Mouse (Mus musculus): ENCODE data around the gene Iqschfp.

- no peak for TF ChIP-seq CTCF (IDR thresholded peaks at IDR 0.05; ENCODE audit: control insufficient read depth, insufficient read depth, insufficient replicate concordance, low read depth, low read length)
- TF ChIP-seq POLR2A (IDR thresholded peaks at IDR 0.05; ENCODE audit: control insufficient read depth, low read depth, low read length), result no peak
These were observed 304.9 kb downstream of the Iqschfp start for GRCm38 (mm10) chr3:68196933-68197332.
